Mouse (Mus musculus) thymus, postnatal 4 days (tissue): ENCODE results near the gene Hist1h4a.
"Not testable (repeated sequence)": the region's sequence is repeated elsewhere in the genome, so short reads cannot be mapped to it uniquely, and the experiment has no call there.

Experiments
- DNase-seq: peaks from one replicate; pipeline ENCODE4 v3.0.0; 2021

The Hist1h4a gene

GRCm38 (mm10) chr13:23760972-23761864 is at the start of gene Hist1h4a:
Hist1h4a (minus strand) TSS chr13:23761230.
- peak; percentile 99 for DNase-seq

DNA sequence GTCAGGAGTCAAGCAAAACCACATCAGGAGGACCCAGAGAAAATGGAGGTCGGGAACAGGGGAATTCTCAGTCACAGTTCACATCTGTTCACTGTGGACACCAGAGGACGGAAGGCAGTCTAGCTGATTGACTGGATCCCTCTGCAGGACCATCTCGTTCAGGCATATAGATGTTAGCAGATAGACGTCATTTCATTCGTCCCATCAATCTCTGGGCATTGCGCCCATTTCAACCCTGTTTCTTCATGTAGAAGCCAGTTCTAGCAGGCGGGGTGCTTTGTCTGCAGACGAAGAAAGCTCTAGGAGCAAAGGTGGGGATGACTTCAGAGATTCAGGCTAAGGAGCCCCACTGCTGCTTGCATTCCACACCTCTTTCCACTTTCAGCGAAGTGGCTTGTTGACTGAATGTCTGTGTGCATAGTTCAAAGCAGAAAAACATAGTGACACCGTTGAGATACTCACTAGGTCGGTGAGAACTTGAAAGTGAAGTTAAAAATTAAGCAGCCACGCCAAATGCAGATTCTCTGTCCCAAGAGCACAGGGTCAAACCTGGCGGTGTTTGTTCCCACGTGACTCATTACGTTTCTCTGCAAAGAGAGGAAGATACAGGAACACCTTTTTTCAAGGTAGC is 45.5 kb upstream of the Hist1h4a start, which contains the start of gene Slc17a2:
Slc17a2 (plus strand) TSS at position 572 of the 631 bp plus-strand sequence.
- no peak for DNase-seq

- no peak for DNase-seq
These were observed 43.5 kb upstream of the Hist1h4a start for GRCm38 (mm10) chr13:23804532-23804931.

DNA sequence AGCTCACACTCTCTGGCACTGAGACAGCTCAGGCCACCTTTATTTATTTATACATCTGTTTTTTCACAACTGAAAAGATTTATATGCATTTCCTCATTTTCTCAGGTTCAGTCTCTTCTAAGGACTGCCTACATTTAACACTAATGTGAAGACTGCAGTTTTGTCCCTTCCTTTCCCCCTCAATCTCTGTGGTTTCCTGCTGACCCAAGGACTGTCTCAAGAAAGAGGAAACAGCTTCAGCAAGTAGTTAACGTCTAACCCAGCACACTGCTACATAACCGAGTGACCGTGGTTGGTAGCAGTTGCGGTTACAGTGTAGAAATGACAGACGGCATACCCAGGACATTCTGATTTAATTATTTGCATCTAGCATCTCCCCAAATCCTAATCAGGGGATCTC is 38.4 kb upstream of the Hist1h4a start:
- no peak for DNase-seq

GRCm38 (mm10) chr13:23792520-23792919 is 31.5 kb upstream of the Hist1h4a start:
- DNase-seq, result peak; percentile 62

DNA sequence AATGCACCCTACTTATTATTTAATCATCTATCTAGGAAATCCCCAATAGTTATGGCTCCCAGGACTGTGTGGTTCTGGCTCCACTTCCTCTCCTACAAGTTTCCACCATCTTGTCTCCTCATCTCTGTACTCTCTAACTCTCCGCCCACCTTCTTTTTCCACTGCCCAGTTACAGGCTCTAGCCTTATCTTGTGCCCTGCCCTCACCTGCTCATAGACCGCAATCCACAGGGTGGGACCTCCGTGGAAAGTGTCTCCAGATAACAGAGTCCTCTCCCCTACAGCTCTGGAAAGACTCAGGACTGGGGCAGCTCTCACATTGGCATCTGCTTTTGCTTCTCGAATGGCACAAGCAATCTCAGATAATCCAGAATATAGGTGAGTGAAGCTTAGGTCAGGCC is 18.0 kb upstream of the Hist1h4a start:
- no peak for DNase-seq

DNA sequence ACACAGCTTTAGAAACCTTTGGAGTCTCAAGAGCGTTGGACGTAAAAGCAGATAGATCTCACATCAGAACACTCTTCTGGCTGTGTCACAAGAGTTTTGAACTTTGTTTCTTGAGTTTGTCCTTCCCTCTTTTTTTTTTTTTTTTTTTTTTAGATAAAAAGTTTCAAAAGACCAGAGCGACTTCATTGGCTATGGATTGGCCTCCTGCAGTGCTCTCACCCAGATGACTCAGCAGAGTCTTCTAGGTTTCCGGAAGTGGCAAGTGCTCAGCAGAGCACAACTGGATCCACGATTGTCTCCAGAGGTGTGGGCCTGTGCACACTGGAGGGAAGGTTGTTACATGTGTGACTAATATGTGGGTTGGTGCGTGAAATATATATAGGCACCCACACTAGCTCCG is 17.3 kb upstream of the Hist1h4a start:
- no peak for DNase-seq

DNA sequence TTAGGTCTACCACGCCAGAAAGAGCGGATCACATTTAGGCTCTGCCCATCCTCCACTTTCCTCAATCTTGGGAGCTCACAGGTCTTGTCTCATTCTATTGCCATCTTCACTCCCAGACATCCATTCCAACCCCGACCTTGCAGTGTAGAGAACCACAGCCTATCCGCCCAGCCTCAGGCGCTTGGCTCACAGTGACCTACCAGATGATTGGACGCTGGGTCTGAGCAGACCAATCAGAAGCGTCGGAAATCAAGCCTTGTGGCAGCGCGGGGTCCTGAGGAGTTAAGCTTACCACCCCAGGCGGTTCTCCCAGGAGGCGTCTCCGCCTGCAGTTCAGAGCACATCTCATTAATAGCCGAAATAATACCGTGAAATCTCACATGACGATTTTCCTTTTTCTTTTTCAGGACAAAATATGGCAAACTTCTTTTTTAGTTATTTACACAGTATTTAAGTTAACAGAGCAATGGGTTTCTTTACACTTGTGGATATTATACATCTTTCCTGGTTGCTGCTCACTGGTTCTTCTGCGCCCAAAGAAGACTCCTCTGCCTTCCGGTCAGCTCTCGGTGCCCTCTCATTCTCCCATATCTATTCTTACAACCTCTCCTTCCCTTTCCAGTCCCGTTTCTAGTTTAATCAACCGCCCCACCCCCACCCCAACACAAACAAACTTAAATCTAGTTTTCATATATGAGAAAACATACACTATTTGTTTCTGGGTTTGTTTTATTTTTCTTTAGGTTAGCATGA is 11.7 kb upstream of the Hist1h4a start:
- peak; percentile 25 for DNase-seq

GRCm38 (mm10) chr13:23769613-23770012 is 8.6 kb upstream of the Hist1h4a start, which contains the start of gene Trim38:
Trim38 (plus strand) TSS chr13:23769913.
- not testable (repeated sequence) for DNase-seq

DNA sequence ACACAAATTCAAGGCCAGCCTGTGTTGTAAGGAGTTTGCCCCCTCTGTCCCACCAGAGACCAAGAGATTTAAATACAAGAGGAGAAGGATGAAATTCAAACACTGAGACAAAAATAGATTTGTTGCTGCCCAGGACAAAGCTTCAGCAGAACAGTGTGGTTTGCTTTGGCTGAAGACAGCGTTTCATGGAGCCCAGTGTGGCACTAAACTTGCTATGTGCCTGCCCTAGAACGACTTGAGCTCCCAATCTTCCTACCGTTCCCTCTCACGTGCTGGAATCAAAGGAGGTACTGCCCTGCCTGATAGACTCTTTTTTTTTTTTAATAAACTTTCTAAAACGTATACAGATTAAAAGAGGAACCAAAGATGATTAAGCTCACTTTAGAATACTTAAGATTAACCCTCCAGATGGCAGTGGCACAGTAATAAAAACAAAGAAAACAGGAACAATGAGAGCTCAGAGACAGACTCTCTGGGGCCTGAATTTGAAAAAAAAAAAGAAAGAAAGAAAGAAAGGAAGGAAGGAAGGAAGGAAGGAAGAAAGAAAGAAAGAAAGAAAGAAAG is 7.9 kb upstream of the Hist1h4a start:
- no peak for DNase-seq

GRCm38 (mm10) chr13:23766772-23767171 is 5.7 kb upstream of the Hist1h4a start:
- DNase-seq, result no peak

GRCm38 (mm10) chr13:23765172-23765513 is 4.1 kb upstream of the Hist1h4a start:
- DNase-seq, result no peak

- DNase-seq, result peak; percentile 21
These were observed 3.5 kb upstream of the Hist1h4a start for GRCm38 (mm10) chr13:23764324-23765171.

GRCm38 (mm10) chr13:23763586-23764323 is 2.7 kb upstream of the Hist1h4a start, which contains the start of gene Hist1h1a:
Hist1h1a (plus strand) TSS chr13:23763666.
- DNase-seq, result peak; percentile 92

DNA sequence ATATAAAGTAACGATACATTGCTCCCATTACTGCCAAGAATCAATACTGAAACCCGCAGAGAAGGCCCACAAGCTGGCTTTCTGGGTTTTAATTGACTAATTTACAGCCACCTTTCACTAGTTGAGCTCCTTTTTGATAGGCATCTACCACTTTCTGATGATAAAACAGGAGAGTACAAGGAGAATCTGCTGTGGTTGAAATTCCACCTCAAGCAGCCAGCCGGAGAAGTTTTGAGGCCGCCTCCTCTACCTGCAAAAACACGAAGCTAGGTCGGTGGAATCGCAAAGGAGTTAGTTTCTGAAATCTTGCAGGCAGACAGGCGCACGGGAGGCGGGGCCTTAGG is 2.2 kb upstream of the Hist1h4a start:
- DNase-seq, result no peak

- DNase-seq, result peak; percentile 72
These were observed 1.1 kb upstream of the Hist1h4a start, which contains the start of gene Hist1h3a for GRCm38 (mm10) chr13:23761871-23762821. Hist1h3a (minus strand) TSS chr13:23762386.

GRCm38 (mm10) chr13:23760240-23760971 is 624 bp downstream of the Hist1h4a start:
- peak; percentile 65 for DNase-seq

GRCm38 (mm10) chr13:23759916-23760239 is 1.2 kb downstream of the Hist1h4a start:
- DNase-seq, result no peak

- DNase-seq, result no peak
These were observed 1.7 kb downstream of the Hist1h4a start for GRCm38 (mm10) chr13:23759251-23759771.
